Mouse (Mus musculus): ENCODE results near the gene Vps33a. TPM values are rescaled to one million over a fixed set of nuclear protein-coding genes. Genes with fewer than 3 reads are reported as not detected.

The Vps33a gene
- total RNA-seq, 2 experiments from 2014 or later = 90.6 to 93.1 TPM

Small RNAs within 50 kb of the gene (microRNA-seq; reads per million reads assigned to microRNA genes)
- gene Mir7647 = 1.3 to 1.5 reads per million in 2 experiments

Other genes with a start within 250 kb of the Vps33a start
- 10 to 100 TPM; 67.8 to 70.0 TPM for gene Bcl7a, start 229.2 kb downstream of the Vps33a start, total RNA-seq (2021)
- 10 to 100 TPM; 16.3 to 18.0 TPM for gene Mlxip, start 178.2 kb downstream of the Vps33a start, total RNA-seq (2021)
- gene Lrrc43, start 83.7 kb downstream of the Vps33a start, total RNA-seq (2021) = under 1 TPM; 0.34 to 0.57 TPM
- gene Il31, start 83.5 kb downstream of the Vps33a start, total RNA-seq (2021) = not detected
- gene B3gnt4, start 62.6 kb downstream of the Vps33a start, total RNA-seq (2021) = 1 to 10 TPM; 1.1 TPM
- 10 to 100 TPM; 29.9 to 32.4 TPM for gene Diablo, start 48.9 kb downstream of the Vps33a start, total RNA-seq (2021)
- gene Gm49027, start 47.5 kb downstream of the Vps33a start, total RNA-seq (2021) = 1 to 10 TPM; 2.5 to 5.7 TPM
- gene Clip1, start 111.6 kb upstream of the Vps33a start, total RNA-seq (2021) = 100 to 1,000 TPM; 126 to 133 TPM
- gene Zcchc8, start 148.1 kb upstream of the Vps33a start, total RNA-seq (2021) = 10 to 100 TPM; 37.4 to 50.3 TPM
- gene Rsrc2, start 176.4 kb upstream of the Vps33a start, total RNA-seq (2021) = 10 to 100 TPM; 78.6 to 87.1 TPM
- 1 to 10 TPM in 1 of 2 experiments, under 1 TPM in 1; 0.83 to 1.3 TPM for gene Kntc1, start 176.7 kb upstream of the Vps33a start, total RNA-seq (2021)

Measured in left cerebral cortex, postnatal 25 days (tissue).